Mouse (Mus musculus) hematopoietic stem cell, adult 5-6 weeks (primary cell): ENCODE data around the gene Mgme1. TPM values are rescaled to one million over a fixed set of nuclear protein-coding genes. Genes with fewer than 3 reads are reported as not detected.

Experiments
- ATAC-seq, 2 experiments: fragments of 125-278 bp in 1 of 2; replicated peaks in 1 of 2; 2 replicates each; pipeline ENCODE4 v1.8.0; 2016 to 2017; ENCODE audit warnings: inconsistent platforms in 2 of 2, mild to moderate bottlenecking in 2 of 2, moderate number of reproducible peaks in 2 of 2, low read depth in 1 of 2, moderate TSS enrichment in 1 of 2; ENCODE audit not compliant: low FRiP score in 2 of 2, poor library complexity in 2 of 2, severe bottlenecking in 2 of 2, insufficient read depth in 1 of 2, low TSS enrichment in 1 of 2
- total RNA-seq: library from RNA; stranded (forward); fragments of 172-1452, 232-1000 nt; gene quantifications from 2 replicates; pipeline ENCODE4 v1.2.3, GENCODE M21; 2017

Gene Mgme1
- total RNA-seq = 31.5 and 32.1 TPM in 2 replicates

GRCm38 (mm10) chr2:144270507-144271420 is at the start of gene Mgme1, which contains the start of gene Snx5:
Gene Mgme1 (plus strand): TSS chr2:144270663.
Gene Snx5 (minus strand): TSS chr2:144270906.
- ATAC-seq = peak; percentile 87 to 90

- ATAC-seq = peak; percentile 31 to 72
Measured at GRCm38 (mm10) chr2:144224351-144224750, 46.1 kb upstream of the Mgme1 start.

- ATAC-seq = no peak
Measured at GRCm38 (mm10) chr2:144226906-144227586, 43.4 kb upstream of the Mgme1 start.

- peak; percentile 44 to 50 for ATAC-seq
Measured at GRCm38 (mm10) chr2:144228521-144229346, 41.7 kb upstream of the Mgme1 start.

- no peak for ATAC-seq
Measured at GRCm38 (mm10) chr2:144229647-144230046, 40.8 kb upstream of the Mgme1 start.

GRCm38 (mm10) chr2:144230498-144230897 is 40.0 kb upstream of the Mgme1 start:
- peak; percentile 27 to 40 for ATAC-seq

GRCm38 (mm10) chr2:144231115-144231514 is 39.3 kb upstream of the Mgme1 start:
- ATAC-seq = peak; percentile 86 to 88

- no peak for ATAC-seq
Measured at GRCm38 (mm10) chr2:144233534-144233933, 36.9 kb upstream of the Mgme1 start.

GRCm38 (mm10) chr2:144235776-144236175 is 34.7 kb upstream of the Mgme1 start:
- ATAC-seq = no peak

GRCm38 (mm10) chr2:144236791-144237584 is 33.5 kb upstream of the Mgme1 start:
- no peak for ATAC-seq

- no peak for ATAC-seq
Measured at GRCm38 (mm10) chr2:144238341-144238740, 32.1 kb upstream of the Mgme1 start.

GRCm38 (mm10) chr2:144239318-144239717 is 31.1 kb upstream of the Mgme1 start:
- ATAC-seq = no peak

- ATAC-seq = peak in 1 of 2 experiments; percentile 50; a peak in 1 of 4 replicates
Measured at GRCm38 (mm10) chr2:144240095-144240899, 30.2 kb upstream of the Mgme1 start.

GRCm38 (mm10) chr2:144245464-144245863 is 25.0 kb upstream of the Mgme1 start:
- peak; percentile 76 to 81 for ATAC-seq

- ATAC-seq = no peak
Measured at GRCm38 (mm10) chr2:144246270-144246669, 24.2 kb upstream of the Mgme1 start.

GRCm38 (mm10) chr2:144247337-144247978 is 23.0 kb upstream of the Mgme1 start:
- peak; percentile 87 to 88 for ATAC-seq
